Mouse (Mus musculus): ENCODE measurements at regions not wholly inside any gene's neighbourhood (a gene's known extent, or its start where the extent isn't known, plus 50 kb on each side); places are given as distances from the start of the nearest gene placed in this dataset.

DNA sequence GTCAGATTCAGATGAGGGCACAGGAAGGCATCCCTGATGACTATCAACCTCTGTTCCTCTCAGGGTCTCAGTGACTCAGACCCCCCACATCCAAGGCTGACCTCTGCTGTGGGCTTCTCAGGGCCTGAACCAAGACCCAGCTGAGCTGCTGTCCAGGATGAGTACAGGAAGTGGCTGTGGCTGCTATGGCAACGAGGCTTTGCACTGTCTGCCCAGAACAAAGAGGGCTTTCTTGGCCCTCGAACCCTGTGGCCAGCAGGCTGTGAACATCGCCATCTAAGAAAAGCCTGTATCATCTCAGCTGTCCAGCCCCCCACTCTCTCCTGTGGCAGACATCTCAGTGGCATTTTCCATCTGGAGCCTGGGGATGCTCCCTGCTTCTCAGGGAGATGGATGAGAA is 159.5 kb downstream of the 3100002H09Rik start:
- no peak for TF ChIP-seq MAX (IDR thresholded peaks at IDR 0.05; ENCODE audit: low read length)
- TF ChIP-seq USF2 (IDR thresholded peaks at IDR 0.05; ENCODE audit: borderline replicate concordance in 1 of 2, insufficient read depth in 1 of 2, low read depth in 1 of 2, low read length in 2 of 2) = no peak
- no peak for TF ChIP-seq MAZ (IDR thresholded peaks at IDR 0.05; ENCODE audit: low read depth, low read length)
- no peak for TF ChIP-seq EP300 (IDR thresholded peaks at IDR 0.05; ENCODE audit: low read depth in 1 of 2, low read length in 2 of 2)
- no peak for TF ChIP-seq BHLHE40 (IDR thresholded peaks at IDR 0.05; ENCODE audit: borderline replicate concordance, low read depth, low read length)
- no peak for TF ChIP-seq ZKSCAN1 (IDR thresholded peaks at IDR 0.05; ENCODE audit: low read depth, low read length)
- no peak for TF ChIP-seq MYB (IDR thresholded peaks at IDR 0.05; ENCODE audit: low read depth, low read length)
- no peak for TF ChIP-seq CHD2 (IDR thresholded peaks at IDR 0.05; ENCODE audit: low read length)
- TF ChIP-seq MYC (IDR thresholded peaks at IDR 0.05; ENCODE audit: low read depth, low read length) = no peak
- no peak overlapping the region for H3K4me3 ChIP-seq (ENCODE audit: control insufficient read depth in 1 of 2, insufficient read depth in 1 of 2, low read depth in 2 of 2, low read length in 2 of 2)
- no peak overlapping the region for H3K27ac ChIP-seq (ENCODE audit: control insufficient read depth, low read depth, low read length)
- no peaks in the 10 kb centered on the region for H3K79me2 ChIP-seq (ENCODE audit: control insufficient read depth, insufficient read depth, low read length, poor library complexity)
- DNase-seq (ENCODE audit: low read depth, low spot score) = no peak
- no peaks in the 10 kb centered on the region for H3K4me1 ChIP-seq (ENCODE audit: control insufficient read depth in 1 of 2, insufficient read depth in 2 of 2, low read length in 2 of 2)
- H3K36me3 ChIP-seq (ENCODE audit: control insufficient read depth in 1 of 2, insufficient read depth in 2 of 2, low read length in 2 of 2) = no peaks in the 10 kb centered on the region
- no peak overlapping the region for H3K9ac ChIP-seq (ENCODE audit: control insufficient read depth, low read depth, low read length, poor library complexity, severe bottlenecking)
- no peaks in the 10 kb centered on the region for H3K27me3 ChIP-seq (ENCODE audit: control insufficient read depth in 1 of 2, insufficient read depth in 2 of 2, low read length in 2 of 2)
- H3K9me3 ChIP-seq (replicated peaks; ENCODE audit: insufficient read depth, low read length) = no peaks in the 10 kb centered on the region

DNA sequence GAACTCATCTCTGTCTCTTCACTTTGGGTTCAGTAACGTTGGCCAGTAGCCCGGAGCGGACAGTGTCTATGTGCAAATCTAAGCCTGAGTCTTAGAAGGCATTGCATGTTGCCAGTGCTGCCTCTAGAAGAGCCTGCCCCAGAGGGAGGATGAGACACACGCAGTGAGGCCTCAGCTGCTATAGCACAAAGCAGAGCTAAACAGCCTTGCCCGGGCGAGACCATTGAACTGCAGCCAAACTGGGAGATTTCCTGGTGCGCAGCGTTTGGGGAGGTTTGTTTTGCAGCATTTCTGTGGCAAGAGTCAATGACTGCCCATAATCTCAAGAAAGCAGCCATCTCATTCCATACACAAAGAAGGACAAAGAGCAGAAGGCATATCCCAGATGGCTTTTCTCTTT is 164.0 kb downstream of the 3100002H09Rik start:
- Histone ChIP-seq H3K9me3 (replicated peaks; ENCODE audit: insufficient read depth, low read length) (no peaks in the 10 kb centered on the region), H3K79me2 (ENCODE audit: control insufficient read depth, insufficient read depth, low read length, poor library complexity) (no peaks in the 10 kb centered on the region), H3K4me3 (ENCODE audit: control insufficient read depth in 1 of 2, insufficient read depth in 1 of 2, low read depth in 2 of 2, low read length in 2 of 2) (no peak overlapping the region), H3K36me3 (ENCODE audit: control insufficient read depth in 1 of 2, insufficient read depth in 2 of 2, low read length in 2 of 2) (no peaks in the 10 kb centered on the region), H3K9ac (ENCODE audit: control insufficient read depth, low read depth, low read length, poor library complexity, severe bottlenecking) (no peak overlapping the region), H3K27me3 (ENCODE audit: control insufficient read depth in 1 of 2, insufficient read depth in 2 of 2, low read length in 2 of 2) (no peaks in the 10 kb centered on the region), H3K27ac (ENCODE audit: control insufficient read depth, low read depth, low read length) (no peak overlapping the region), H3K4me1 (ENCODE audit: control insufficient read depth in 1 of 2, insufficient read depth in 2 of 2, low read length in 2 of 2) (no peaks in the 10 kb centered on the region)
- TF ChIP-seq POLR2AphosphoS5 (IDR thresholded peaks at IDR 0.05; ENCODE audit: borderline replicate concordance, low read depth, low read length) (no peak), ZC3H11A (IDR thresholded peaks at IDR 0.05; ENCODE audit: low read depth, low read length) (no peak)
- no peak for DNase-seq (ENCODE audit: low read depth, low spot score)

DNA sequence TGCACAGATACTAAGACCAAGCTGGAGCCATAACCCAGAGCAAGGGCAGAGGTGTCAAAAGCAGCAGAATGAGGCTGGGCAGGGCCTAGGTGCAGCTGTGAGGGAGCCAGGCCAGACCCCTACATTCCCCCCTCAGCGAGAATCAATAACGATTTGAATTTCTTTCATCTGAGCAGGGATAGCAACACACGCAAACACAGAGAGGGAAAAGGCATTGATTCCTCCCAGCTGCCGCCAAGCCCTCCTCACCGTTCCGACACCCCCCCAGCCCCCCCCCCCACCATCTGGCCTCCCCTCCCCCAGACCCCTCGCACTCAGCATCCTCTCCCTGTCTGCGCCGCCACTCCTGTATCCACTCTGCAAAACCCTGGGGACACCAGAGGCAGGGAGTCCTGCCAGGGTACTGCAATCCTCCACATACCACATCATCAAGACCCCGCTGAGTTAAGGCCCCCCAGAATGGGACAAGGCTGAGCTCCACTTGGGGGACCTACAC is 166.9 kb downstream of the 3100002H09Rik start:
- H3K9ac ChIP-seq (ENCODE audit: control insufficient read depth, low read depth, low read length, poor library complexity, severe bottlenecking) = no peak overlapping the region
- H3K4me3 ChIP-seq (ENCODE audit: control insufficient read depth in 1 of 2, insufficient read depth in 1 of 2, low read depth in 2 of 2, low read length in 2 of 2) = no peak overlapping the region
- no peaks in the 10 kb centered on the region for H3K4me1 ChIP-seq (ENCODE audit: control insufficient read depth in 1 of 2, insufficient read depth in 2 of 2, low read length in 2 of 2)
- TF ChIP-seq ETS1 (IDR thresholded peaks at IDR 0.05; ENCODE audit: low read depth, low read length) (no peak), ZKSCAN1 (IDR thresholded peaks at IDR 0.05; ENCODE audit: low read depth, low read length) (no peak), TAL1 (IDR thresholded peaks at IDR 0.05; ENCODE audit: low read length) (no peak), SMC3 (IDR thresholded peaks at IDR 0.05; ENCODE audit: low read depth, low read length) (no peak), RAD21 (IDR thresholded peaks at IDR 0.05; ENCODE audit: low read depth, low read length) (no peak), JUND (IDR thresholded peaks at IDR 0.05; ENCODE audit: low read depth, low read length) (no peak), TBP (IDR thresholded peaks at IDR 0.05; ENCODE audit: low read depth, low read length) (no peak), NELFE (IDR thresholded peaks at IDR 0.05; ENCODE audit: low read depth, low read length) (no peak), MEF2A (IDR thresholded peaks at IDR 0.05; ENCODE audit: extremely low read depth, insufficient replicate concordance, low read depth, low read length, poor library complexity, severe bottlenecking) (no peak), RCOR1 (IDR thresholded peaks at IDR 0.05; ENCODE audit: low read depth, low read length) (no peak), CTCF (IDR thresholded peaks at IDR 0.05 in 2 of 3, conservative IDR thresholded peaks at IDR 0.05 in 1 of 3; ENCODE audit: control insufficient read depth in 1 of 3, insufficient read depth in 1 of 3, low read depth in 2 of 3, low read length in 3 of 3, poor library complexity in 1 of 3, severe bottlenecking in 1 of 3) (no peak)
- H3K9me3 ChIP-seq (replicated peaks; ENCODE audit: insufficient read depth, low read length) = no peaks in the 10 kb centered on the region
- no peak overlapping the region for H3K27ac ChIP-seq (ENCODE audit: control insufficient read depth, low read depth, low read length)
- no peaks in the 10 kb centered on the region for H3K36me3 ChIP-seq (ENCODE audit: control insufficient read depth in 1 of 2, insufficient read depth in 2 of 2, low read length in 2 of 2)
- DNase-seq (ENCODE audit: low read depth, low spot score) = no peak
- H3K27me3 ChIP-seq (ENCODE audit: control insufficient read depth in 1 of 2, insufficient read depth in 2 of 2, low read length in 2 of 2) = no peaks in the 10 kb centered on the region
- no peaks in the 10 kb centered on the region for H3K79me2 ChIP-seq (ENCODE audit: control insufficient read depth, insufficient read depth, low read length, poor library complexity)
